Mouse (Mus musculus) bone marrow, adult 2 months (tissue): Measurements from ENCODE around the gene Skiv2l.
"Not testable (repeated sequence)": the region's sequence is repeated elsewhere in the genome, so short reads cannot be mapped to it uniquely, and the experiment has no call there.

Experiments used
- CTCF ChIP-seq: fragments of 200-500 bp; IDR thresholded peaks from 2 replicates; pipeline ENCODE4 v1.5.1; 2011; ENCODE audit warnings: low read length, control low read depth; ENCODE audit not compliant: control insufficient read depth, insufficient read depth
- POLR2A ChIP-seq: fragments of 200-500 bp; IDR thresholded peaks from 2 replicates; pipeline ENCODE4 v1.6.1; 2011; ENCODE audit warnings: low read depth, mild to moderate bottlenecking, control low read depth, low read length, borderline replicate concordance; ENCODE audit not compliant: control insufficient read depth

GRCm38 (mm10) chr17:34803367-34803766, 46.6 kb downstream of the Skiv2l start:
- TF ChIP-seq POLR2A, CTCF: not testable (repeated sequence)
